Mouse (Mus musculus): ENCODE results near the gene Doc2g. TPM values are rescaled to one million over a fixed set of nuclear protein-coding genes. Genes with fewer than 3 reads are reported as not detected.

Doc2g gene
- polyA plus RNA-seq, 1 experiment from 2014 or later: 9.0 TPM

GRCm38 (mm10) chr19:3992416-3992815 lies 10.7 kb upstream of the Doc2g start, which contains the start of gene Tbx10:
TSS of gene Tbx10 (plus strand) at chr19:3992752.
- H3K27ac ChIP-seq (replicated peaks): no peak within 1 kb of the TSS
- no peaks in the 10 kb centered on the region for H3K36me3 ChIP-seq
- H3K4me1 ChIP-seq: no peaks in the 10 kb centered on the region
- H3K27me3 ChIP-seq: no peaks in the 10 kb centered on the region; the same call in 1 of the 2 replicates
- H3K9ac ChIP-seq (replicated peaks): no peak within 1 kb of the TSS
- no peak for ATAC-seq (replicated peaks)
- 51% methylated on average over 5 of the region's 5 CpGs for WGBS
- no peaks in the 10 kb centered on the region for H3K9me3 ChIP-seq
- no peak within 1 kb of the TSS for H3K4me3 ChIP-seq
- H3K4me2 ChIP-seq (replicated peaks): no peak within 1 kb of the TSS

DNA sequence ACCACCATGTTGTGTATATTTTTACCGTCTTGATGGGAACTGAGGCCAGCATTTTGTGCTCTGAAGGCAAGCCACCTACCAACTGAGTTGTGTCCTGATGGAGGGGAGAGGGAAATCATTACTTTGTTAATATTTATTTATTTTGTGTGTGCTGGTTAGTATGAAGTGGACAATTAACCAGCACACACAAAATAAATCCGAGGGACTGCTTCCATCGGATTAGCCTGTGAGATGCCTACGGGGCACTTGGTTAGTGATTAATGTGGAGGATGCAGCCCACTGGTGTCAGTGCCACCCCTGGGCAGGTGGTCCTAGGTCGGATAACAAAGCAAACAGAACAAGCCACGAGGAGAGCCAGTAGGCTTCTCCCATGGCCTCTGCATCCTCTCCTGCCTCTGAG lies 8.2 kb upstream of the Doc2g start:
- Histone ChIP-seq H3K4me2 (replicated peaks) (no peak overlapping the region), H3K4me3 (no peak overlapping the region), H3K9ac (replicated peaks) (no peak overlapping the region), H3K27ac (replicated peaks) (no peak overlapping the region), H3K36me3 (no peaks in the 10 kb centered on the region), H3K9me3 (no peaks in the 10 kb centered on the region), H3K4me1 (peaks cover 6% of the 10 kb centered on the region), H3K27me3 (no peaks in the 10 kb centered on the region; the same call in 1 of the 2 replicates)
- WGBS: 74% methylated on average over 6 of the region's 6 CpGs
- ATAC-seq (replicated peaks): no peak

DNA sequence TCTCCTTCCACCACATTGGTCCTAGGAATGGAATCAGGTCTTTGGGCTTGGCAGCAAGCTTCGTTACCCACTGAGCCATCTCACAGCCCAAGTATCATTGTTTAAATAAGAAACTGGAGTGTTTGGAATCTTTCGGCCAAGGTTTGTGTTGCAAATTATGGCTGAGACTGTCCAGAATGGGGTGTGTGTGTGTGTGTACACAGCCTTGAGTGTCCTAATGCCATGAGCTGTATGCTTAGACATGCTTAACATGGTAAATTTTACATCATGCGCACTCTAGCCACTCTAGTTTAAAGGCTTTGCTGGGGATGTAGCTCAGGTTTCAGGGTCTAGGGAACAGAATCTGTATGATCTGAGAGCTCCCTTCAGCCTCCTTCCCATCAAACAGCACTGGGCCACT lies 7.6 kb upstream of the Doc2g start:
- no peak overlapping the region for H3K4me2 ChIP-seq (replicated peaks)
- H3K36me3 ChIP-seq: no peaks in the 10 kb centered on the region
- no peak overlapping the region for H3K27ac ChIP-seq (replicated peaks)
- no peaks in the 10 kb centered on the region for H3K9me3 ChIP-seq
- 89% methylated on average over 3 of the region's 3 CpGs for WGBS
- H3K4me3 ChIP-seq: no peak overlapping the region
- H3K9ac ChIP-seq (replicated peaks): no peak overlapping the region
- peaks cover 7% of the 10 kb centered on the region for H3K4me1 ChIP-seq
- H3K27me3 ChIP-seq: no peaks in the 10 kb centered on the region; the same call in 1 of the 2 replicates
- ATAC-seq (replicated peaks): no peak

DNA sequence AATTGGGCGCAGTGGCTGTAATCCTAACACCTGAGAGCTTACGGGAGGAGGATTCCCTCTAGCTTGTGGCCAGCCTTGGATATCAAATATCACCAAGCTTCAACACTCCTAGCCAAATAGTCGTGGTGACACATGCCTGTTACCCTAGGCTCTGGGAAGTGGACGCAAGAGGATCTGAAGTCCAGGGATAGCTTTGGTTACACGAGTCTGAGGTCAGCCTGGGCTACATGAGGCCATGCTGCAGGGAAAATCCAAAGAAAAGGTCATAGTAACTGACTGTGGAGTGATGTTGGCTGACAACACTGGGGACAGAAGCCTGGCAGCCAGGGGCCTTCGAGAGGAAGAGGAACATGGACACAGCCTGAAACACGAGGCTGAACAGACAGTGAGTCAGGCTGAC lies 7.0 kb upstream of the Doc2g start:
- no peak overlapping the region for H3K4me2 ChIP-seq (replicated peaks)
- H3K9ac ChIP-seq (replicated peaks): no peak overlapping the region
- H3K9me3 ChIP-seq: no peaks in the 10 kb centered on the region
- no peak overlapping the region for H3K4me3 ChIP-seq
- peaks cover 10% of the 10 kb centered on the region for H3K4me1 ChIP-seq
- 70% methylated on average over 7 of the region's 7 CpGs for WGBS
- no peak for ATAC-seq (replicated peaks)
- H3K36me3 ChIP-seq: no peaks in the 10 kb centered on the region
- no peak overlapping the region for H3K27ac ChIP-seq (replicated peaks)
- H3K27me3 ChIP-seq: no peaks in the 10 kb centered on the region; the same call in 1 of the 2 replicates

GRCm38 (mm10) chr19:3996747-3997146 lies 6.4 kb upstream of the Doc2g start:
- Histone ChIP-seq H3K4me3 (no peak overlapping the region), H3K36me3 (no peaks in the 10 kb centered on the region), H3K27me3 (no peaks in the 10 kb centered on the region; the same call in 1 of the 2 replicates), H3K9ac (replicated peaks) (no peak overlapping the region), H3K27ac (replicated peaks) (no peak overlapping the region), H3K9me3 (no peaks in the 10 kb centered on the region), H3K4me1 (peaks cover 15% of the 10 kb centered on the region), H3K4me2 (replicated peaks) (no peak overlapping the region)
- no peak for ATAC-seq (replicated peaks)
- WGBS: 84% methylated on average over 8 of the region's 8 CpGs

DNA sequence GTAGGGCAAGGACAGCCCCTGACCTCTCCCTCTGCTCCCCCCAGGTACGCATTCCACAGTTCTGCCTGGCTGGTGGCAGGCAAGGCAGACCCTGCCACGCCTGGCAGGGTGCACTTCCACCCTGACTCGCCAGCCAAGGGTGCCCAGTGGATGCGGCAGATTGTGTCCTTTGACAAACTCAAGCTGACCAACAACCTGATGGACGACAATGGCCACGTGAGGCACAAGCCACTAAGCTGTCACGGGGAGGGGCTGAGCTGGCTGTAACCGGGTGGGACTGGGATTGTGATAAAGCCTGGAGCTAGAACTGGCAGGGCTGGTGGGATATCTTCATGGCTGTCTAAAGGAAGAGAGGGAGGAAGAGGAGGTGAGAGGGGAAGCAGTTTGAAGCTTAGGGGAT lies 5.9 kb upstream of the Doc2g start:
- Histone ChIP-seq H3K27me3 (no peaks in the 10 kb centered on the region; the same call in 1 of the 2 replicates), H3K4me2 (replicated peaks) (no peak overlapping the region), H3K9ac (replicated peaks) (no peak overlapping the region), H3K4me1 (peaks cover 15% of the 10 kb centered on the region), H3K4me3 (no peak overlapping the region), H3K27ac (replicated peaks) (no peak overlapping the region), H3K9me3 (no peaks in the 10 kb centered on the region), H3K36me3 (no peaks in the 10 kb centered on the region)
- no peak for ATAC-seq (replicated peaks)
- WGBS: 65% methylated on average over 8 of the region's 8 CpGs

- no peak overlapping the region for H3K4me3 ChIP-seq
- H3K36me3 ChIP-seq: no peaks in the 10 kb centered on the region
- no peak overlapping the region for H3K4me2 ChIP-seq (replicated peaks)
- ATAC-seq (replicated peaks): no peak
- H3K9ac ChIP-seq (replicated peaks): no peak overlapping the region
- H3K27ac ChIP-seq (replicated peaks): no peak overlapping the region
- peaks cover 15% of the 10 kb centered on the region for H3K4me1 ChIP-seq
- 74% methylated on average over 8 of the region's 8 CpGs for WGBS
- H3K27me3 ChIP-seq: no peaks in the 10 kb centered on the region; the same call in 1 of the 2 replicates
- no peaks in the 10 kb centered on the region for H3K9me3 ChIP-seq
Observed at GRCm38 (mm10) chr19:3998335-3998734, 4.8 kb upstream of the Doc2g start.

DNA sequence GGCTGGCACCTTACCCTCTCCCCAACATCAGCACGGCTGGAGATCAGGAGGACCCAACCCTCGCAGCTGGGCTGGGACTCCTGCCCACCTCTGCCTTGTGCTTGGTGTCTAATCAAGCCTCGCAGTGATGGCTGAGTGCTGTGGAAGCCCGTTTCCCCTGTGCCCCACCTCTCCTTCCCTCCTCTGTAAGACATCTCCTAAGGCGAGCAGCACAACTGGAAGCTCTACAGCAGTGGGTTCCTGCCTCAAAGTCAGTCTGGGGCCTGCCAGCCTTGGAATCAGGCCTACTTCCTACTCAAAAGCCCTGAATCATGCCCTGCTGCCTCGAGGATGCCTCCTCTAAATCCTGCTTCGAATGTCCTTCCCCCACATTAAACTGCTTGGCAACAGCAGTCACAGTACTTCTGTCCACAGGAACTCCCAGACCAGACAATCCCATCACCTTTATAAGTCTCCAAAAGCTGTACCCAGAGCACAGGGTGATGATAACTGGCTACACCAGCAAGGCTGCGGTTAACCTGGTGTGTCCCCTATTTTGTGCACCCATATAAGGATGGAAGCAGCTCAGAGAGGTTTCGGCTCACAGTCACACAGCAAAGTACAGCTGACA lies 3.9 kb upstream of the Doc2g start:
- Histone ChIP-seq H3K27ac (replicated peaks) (no peak overlapping the region), H3K36me3 (no peaks in the 10 kb centered on the region), H3K4me1 (peaks cover 15% of the 10 kb centered on the region), H3K4me2 (replicated peaks) (peak overlapping the region; percentile 70; the same call in 1 of the 2 replicates), H3K9me3 (no peaks in the 10 kb centered on the region), H3K4me3 (0 out of 2 replicates have a peak overlapping the region, but pooled peaks have one; percentile 5), H3K9ac (replicated peaks) (no peak overlapping the region), H3K27me3 (no peaks in the 10 kb centered on the region; the same call in 1 of the 2 replicates)
- WGBS: 81% methylated on average over 9 of the region's 9 CpGs
- no peak for ATAC-seq (replicated peaks)

GRCm38 (mm10) chr19:4000119-4000900 lies 2.8 kb upstream of the Doc2g start, which contains the start of the genes Nudt8 and Gm49405:
TSS of gene Nudt8 (plus strand) at chr19:4000580.
TSS of gene Gm49405 (plus strand) at chr19:4000626.
- H3K9ac ChIP-seq (replicated peaks): peak within 1 kb of the TSS; percentile 87
- H3K27ac ChIP-seq (replicated peaks): peak within 1 kb of the TSS; percentile 96
- 0% methylated on average over 64 of the region's 64 CpGs for whole genome bisulfite sequencing
- H3K4me2 ChIP-seq (replicated peaks): peak within 1 kb of the TSS; percentile 70
- ATAC-seq (replicated peaks): peak; percentile 90
- H3K27me3 ChIP-seq: no peaks in the 10 kb centered on the region
- peak within 1 kb of the TSS; percentile 64 for H3K4me3 ChIP-seq
- H3K4me1 ChIP-seq: peaks cover 15% of the 10 kb centered on the region
- no peaks in the 10 kb centered on the region for H3K36me3 ChIP-seq
- H3K9me3 ChIP-seq: no peaks in the 10 kb centered on the region

DNA sequence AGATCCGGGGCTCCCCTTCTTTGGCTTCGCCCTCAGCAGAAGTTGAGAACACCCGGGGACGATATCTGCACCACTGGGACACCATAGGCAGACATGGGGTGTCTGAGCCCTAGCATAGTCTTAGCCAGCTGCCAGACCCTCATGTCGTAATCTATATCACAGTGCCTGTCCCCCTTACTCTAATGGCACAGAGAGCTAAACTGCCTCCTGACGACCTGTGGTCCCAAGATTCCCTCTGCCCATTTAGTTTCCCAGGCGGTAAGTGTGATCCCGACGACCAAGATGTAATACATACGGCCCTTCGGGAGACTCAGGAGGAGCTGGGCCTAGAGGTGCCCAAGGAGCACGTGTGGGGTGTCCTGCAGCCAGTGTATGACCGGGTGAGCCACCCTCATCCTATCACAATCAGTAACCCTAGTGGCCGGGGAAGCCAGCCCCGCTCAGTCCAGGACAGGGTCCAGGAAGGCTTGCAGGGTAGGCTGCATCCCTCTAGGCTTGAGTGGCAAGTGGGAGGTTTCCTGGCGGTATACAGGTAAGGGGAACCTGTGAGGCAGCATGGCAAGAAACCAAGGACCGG lies 2.1 kb upstream of the Doc2g start:
- Histone ChIP-seq H3K36me3 (peaks cover 3% of the 10 kb centered on the region), H3K27ac (replicated peaks) (peak overlapping the region; percentile 96), H3K9ac (replicated peaks) (peak overlapping the region; percentile 87), H3K4me2 (replicated peaks) (peak overlapping the region; percentile 70), H3K27me3 (no peaks in the 10 kb centered on the region), H3K9me3 (no peaks in the 10 kb centered on the region), H3K4me3 (peak overlapping the region; percentile 64), H3K4me1 (peaks cover 15% of the 10 kb centered on the region)
- 15% methylated on average over 17 of the region's 17 CpGs for WGBS
- ATAC-seq (replicated peaks): peak; percentile 8; the same call in 1 of the 2 replicates

DNA sequence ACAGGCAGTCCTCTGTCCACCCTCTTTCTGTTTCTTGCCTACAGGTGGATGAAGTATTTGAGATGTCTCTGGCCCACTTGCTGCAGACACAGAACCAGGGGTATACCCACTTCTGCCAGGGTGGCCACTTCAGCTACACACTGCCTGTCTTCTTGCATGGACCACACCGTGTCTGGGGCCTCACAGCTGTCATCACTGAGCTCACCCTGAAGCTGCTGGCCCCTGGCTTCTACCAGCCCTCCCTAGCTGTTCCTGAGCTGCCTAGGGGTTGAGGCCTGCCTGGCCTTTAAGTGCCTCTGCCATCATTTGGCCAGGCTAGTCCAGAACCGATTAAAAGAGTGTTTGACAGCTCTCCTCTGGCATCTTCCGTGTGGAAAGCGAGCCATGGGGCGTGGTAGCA lies 1.4 kb upstream of the Doc2g start:
- Histone ChIP-seq H3K4me3 (no peak overlapping the region), H3K36me3 (peaks cover 10% of the 10 kb centered on the region), H3K4me2 (replicated peaks) (no peak overlapping the region; the same call in 1 of the 2 replicates), H3K27me3 (no peaks in the 10 kb centered on the region), H3K9ac (replicated peaks) (0 out of 2 replicates have a peak overlapping the region, but pooled peaks have one; percentile 87), H3K9me3 (no peaks in the 10 kb centered on the region), H3K4me1 (peaks cover 15% of the 10 kb centered on the region), H3K27ac (replicated peaks) (no peak overlapping the region)
- 90% methylated on average over 5 of the region's 5 CpGs for WGBS
- no peak for ATAC-seq (replicated peaks)

- H3K9me3 ChIP-seq: no peaks in the 10 kb centered on the region
Observed at GRCm38 (mm10) chr19:4003641-4004040, 528 bp downstream of the Doc2g start.

More at GRCm38 (mm10) chr19:4003641-4004040, 528 bp downstream of the Doc2g start:
- Histone ChIP-seq H3K4me3 (no peak overlapping the region), H3K4me1 (peaks cover 15% of the 10 kb centered on the region), H3K9ac (replicated peaks) (no peak overlapping the region), H3K27ac (replicated peaks) (no peak overlapping the region), H3K4me2 (replicated peaks) (no peak overlapping the region), H3K27me3 (no peaks in the 10 kb centered on the region), H3K36me3 (peaks cover 27% of the 10 kb centered on the region)
- 88% methylated on average over 12 of the region's 12 CpGs for WGBS
- ATAC-seq (replicated peaks): no peak
